Mouse (Mus musculus): ENCODE results near the gene Hist2h2bb. TPM values are rescaled to one million over a fixed set of nuclear protein-coding genes. Genes with fewer than 3 reads are reported as not detected.
"Not testable (repeated sequence)": the region's sequence is repeated elsewhere in the genome, so short reads cannot be mapped to it uniquely, and the experiment has no call there.

The Hist2h2bb gene
- 100 to 1,000 TPM; 121 to 256 TPM for total RNA-seq (2021)
- long read RNA-seq, experiment 1, result 0 reads
- long read RNA-seq, experiment 2, result 0 reads

GRCm38 (mm10) chr3:96269511-96270474 lies at the start of gene Hist2h2bb:
Gene Hist2h2bb (plus strand): TSS chr3:96269752.
- peak; percentile 84 to 85 for DNase-seq
- intact Hi-C loops (cut with DNase I), result no loop called here

GRCm38 (mm10) chr3:96220131-96220764 lies 49.3 kb upstream of the Hist2h2bb start:
- intact Hi-C loops (cut with DNase I), result loop anchor here (1.0 to 2.0 kb wide), 2 partner anchors 43 to 47 kb away; partner anchors contain the start of genes Hist2h4 and Sf3b4
- DNase-seq, result not testable (repeated sequence)

DNA sequence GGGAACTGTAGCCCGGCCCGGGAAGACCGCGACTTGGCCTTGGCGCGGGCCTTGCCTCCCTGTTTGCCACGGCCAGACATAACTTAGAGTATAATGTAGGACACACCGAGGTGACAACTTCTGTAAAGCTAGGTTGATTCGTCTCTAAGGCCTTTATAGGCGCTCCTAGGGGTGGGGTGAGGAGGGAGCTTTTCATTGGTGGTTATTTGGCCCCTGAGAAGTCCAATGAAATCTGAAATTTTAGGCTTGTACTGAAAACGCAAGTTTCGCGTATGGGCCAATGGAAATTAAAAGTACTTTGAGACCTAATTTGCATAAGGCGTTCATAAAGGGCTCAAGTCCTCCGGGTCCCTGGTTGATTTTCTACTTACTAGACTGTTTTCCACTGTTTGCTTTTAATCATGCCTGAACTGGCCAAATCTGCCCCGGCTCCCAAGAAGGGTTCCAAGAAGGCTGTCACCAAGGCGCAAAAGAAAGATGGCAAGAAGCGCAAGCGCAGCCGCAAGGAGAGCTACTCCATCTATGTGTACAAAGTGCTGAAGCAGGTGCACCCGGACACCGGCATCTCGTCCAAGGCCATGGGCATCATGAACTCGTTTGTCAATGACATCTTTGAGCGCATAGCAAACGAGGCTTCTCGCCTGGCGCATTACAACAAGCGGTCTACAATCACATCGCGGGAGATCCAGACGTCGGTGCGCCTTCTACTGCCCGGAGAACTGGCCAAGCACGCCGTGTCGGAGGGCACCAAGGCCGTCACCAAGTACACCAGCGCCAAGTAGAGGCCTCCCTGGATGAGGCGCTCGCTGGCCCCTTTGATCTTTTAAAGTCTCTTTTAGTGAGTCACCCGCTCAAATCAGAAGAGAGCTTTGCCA lies 48.5 kb upstream of the Hist2h2bb start, which contains the start of the genes Hist2h2ac and Hist2h2be:
TSS of gene Hist2h2ac (minus strand) at position 116 of the 875 bp plus-strand sequence.
TSS of gene Hist2h2be (plus strand) at position 355 of the 875 bp plus-strand sequence.
- intact Hi-C loops (cut with DNase I), result loop anchor here (1.0 to 2.0 kb wide), 2 partner anchors 42 to 48 kb away; partner anchors contain the start of genes Hist2h4 and Sf3b4
- DNase-seq, result peak; percentile 81 to 84

DNA sequence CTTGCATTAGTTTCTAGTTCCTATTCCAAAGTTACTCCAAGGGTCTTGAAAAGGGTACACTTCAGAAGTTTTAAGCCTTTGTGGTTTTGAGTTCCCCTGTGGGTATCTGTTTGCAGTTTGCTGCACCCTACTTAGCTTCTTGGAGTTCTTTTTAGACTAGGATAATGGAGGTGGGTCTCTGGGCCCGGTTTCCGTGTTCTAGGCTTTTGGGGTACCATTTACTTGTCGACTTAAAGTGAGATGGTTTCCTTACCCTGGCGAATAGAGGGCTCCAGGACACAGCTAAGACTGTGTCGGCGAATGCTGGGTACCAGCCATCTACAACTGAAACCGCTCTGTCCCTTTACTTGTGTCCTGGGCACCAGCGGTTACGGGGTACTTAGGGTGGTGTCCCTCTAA lies 47.9 kb upstream of the Hist2h2bb start:
- intact Hi-C loops (cut with DNase I), result loop anchor here (2.0 kb wide), 2 partner anchors 15 to 49 kb away; partner anchors contain the start of gene Sf3b4

DNA sequence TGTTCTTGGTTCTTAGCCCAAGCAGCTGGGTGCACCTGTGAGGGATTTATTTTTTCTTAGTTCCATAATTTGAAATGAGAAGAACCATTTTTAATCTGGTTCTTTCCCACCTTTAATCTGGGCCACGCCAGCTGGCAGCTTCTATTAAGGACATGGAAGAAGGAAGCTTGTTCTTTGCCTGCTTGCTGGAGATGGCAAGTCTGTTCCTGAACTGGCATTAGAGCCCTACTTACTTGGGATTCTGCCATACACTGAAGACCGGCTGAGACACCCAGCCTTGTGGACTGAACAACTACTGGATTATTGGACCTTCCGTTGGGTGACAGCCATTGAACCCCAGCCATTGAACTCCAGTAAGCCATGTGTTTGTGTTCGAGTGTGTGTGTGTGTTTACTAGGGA lies 46.8 kb upstream of the Hist2h2bb start:
- no peak for DNase-seq
- intact Hi-C loops (cut with DNase I), result loop anchor here (2.0 kb wide), 1 partner anchor 14 kb away; no protein-coding TSS in a partner anchor

More for the DNA sequence above, 47.9 kb upstream of the Hist2h2bb start:
- DNase-seq, result peak in 1 of 2 experiments; percentile 6

DNA sequence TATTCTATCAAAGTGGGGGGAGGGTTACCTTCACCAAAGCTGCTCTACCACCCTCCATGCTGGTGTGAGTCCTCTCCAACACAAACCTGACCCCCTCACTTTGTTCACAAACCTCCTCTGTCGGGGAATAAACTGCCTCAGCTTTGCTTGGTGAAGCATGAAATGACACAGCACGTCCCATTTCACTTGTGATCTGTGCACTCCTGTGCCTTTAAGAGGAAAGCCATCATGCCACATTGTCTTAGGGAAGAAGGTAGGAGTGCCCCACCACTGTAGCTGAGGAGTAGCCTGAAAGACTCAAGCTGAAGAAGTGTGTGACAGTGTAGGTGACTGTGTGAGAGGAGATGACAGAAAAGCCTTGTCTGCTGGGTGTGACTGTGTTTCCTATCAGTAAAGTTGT lies 44.1 kb upstream of the Hist2h2bb start:
- intact Hi-C loops (cut with DNase I), result no loop called here
- no peak for DNase-seq

- intact Hi-C loops (cut with DNase I), result no loop called here
- DNase-seq, result no peak
Measured at GRCm38 (mm10) chr3:96226695-96227648, 42.6 kb upstream of the Hist2h2bb start.

- intact Hi-C loops (cut with DNase I), result no loop called here
- DNase-seq, result no peak
Measured at GRCm38 (mm10) chr3:96228828-96229227, 40.7 kb upstream of the Hist2h2bb start.

DNA sequence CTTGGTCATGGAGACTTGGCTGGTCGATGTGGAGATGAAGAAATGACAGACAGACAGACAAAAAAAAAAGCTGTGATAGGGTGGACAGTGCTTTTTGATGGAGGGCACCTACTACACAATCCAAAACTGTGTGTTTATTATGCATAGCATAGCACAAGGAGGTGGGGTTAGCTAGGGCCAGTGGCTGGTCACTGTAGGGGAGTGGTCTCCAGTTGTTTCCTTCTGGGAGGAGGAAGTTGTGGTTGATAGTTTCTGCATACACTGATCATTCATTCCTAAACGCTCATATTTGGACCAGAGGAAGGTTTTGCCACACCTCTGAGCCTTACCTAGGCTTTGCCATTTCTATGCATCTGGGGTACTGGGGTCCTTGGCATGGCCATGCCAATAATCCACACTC lies 39.1 kb upstream of the Hist2h2bb start:
- no peak for DNase-seq
- intact Hi-C loops (cut with DNase I), result no loop called here

GRCm38 (mm10) chr3:96230910-96231757 lies 38.4 kb upstream of the Hist2h2bb start:
- intact Hi-C loops (cut with DNase I), result no loop called here
- no peak for DNase-seq

GRCm38 (mm10) chr3:96231758-96232120 lies 37.8 kb upstream of the Hist2h2bb start:
- no peak for DNase-seq
- intact Hi-C loops (cut with DNase I), result no loop called here

- intact Hi-C loops (cut with DNase I), result no loop called here
- no peak for DNase-seq
Measured at GRCm38 (mm10) chr3:96234914-96235313, 34.6 kb upstream of the Hist2h2bb start.

GRCm38 (mm10) chr3:96235836-96236235 lies 33.7 kb upstream of the Hist2h2bb start:
- no peak for DNase-seq
- intact Hi-C loops (cut with DNase I), result loop anchor here (2.0 kb wide), 1 partner anchor 13 kb away; no protein-coding TSS in a partner anchor

GRCm38 (mm10) chr3:96236834-96237334 lies 32.7 kb upstream of the Hist2h2bb start:
- intact Hi-C loops (cut with DNase I), result loop anchor here (2.0 kb wide), 1 partner anchor 14 kb away; no protein-coding TSS in a partner anchor

GRCm38 (mm10) chr3:96237335-96237903 lies 32.1 kb upstream of the Hist2h2bb start:
- no peak for DNase-seq
- intact Hi-C loops (cut with DNase I), result loop anchor here (2.0 kb wide), 1 partner anchor 15 kb away; no protein-coding TSS in a partner anchor

More at GRCm38 (mm10) chr3:96236834-96237334, 32.7 kb upstream of the Hist2h2bb start:
- no peak for DNase-seq

GRCm38 (mm10) chr3:96237904-96238511 lies 31.5 kb upstream of the Hist2h2bb start:
- intact Hi-C loops (cut with DNase I), result loop anchor here (2.0 kb wide), 1 partner anchor 15 kb away; no protein-coding TSS in a partner anchor
- DNase-seq, result no peak
